In genomic region chr2:109406591-109407079, GRCm38 (mm10) we compare ENCODE assay signal across 25 mouse cellular contexts.
DNase-seq lines count a peak whose midpoint lies in the region; ATAC-seq lines count a peak whose summit lies in the region.
"Had no signal": no experiment of that assay in that cellular context is flagged by ENCODE, and none has a peak within 500 bp of the region (broad histone marks: within the 10 kb centered on the region; RNA-seq: fewer than 3 reads in every experiment).

No protein-coding gene starts in this region.

- H3K27me3 ChIP-seq in midbrain, embryonic 16.5 days (ENCODE audit: control insufficient read depth, insufficient read depth, low read depth, low read length) = no peaks in the 10 kb centered on the region
- H3K27me3 ChIP-seq: embryonic facial prominence, embryonic 15.5 days; heart, embryonic 13.5 days; hindbrain, embryonic 12.5 days; liver, embryonic 15.5 days; midbrain, embryonic 15.5 days had no signal

- H3K9ac ChIP-seq in midbrain, embryonic 16.5 days (ENCODE audit: low read depth, low read length) = no peak overlapping the region
- H3K9ac ChIP-seq: embryonic facial prominence, embryonic 15.5 days; heart, embryonic 13.5 days; hindbrain, embryonic 12.5 days; liver, embryonic 15.5 days; midbrain, embryonic 15.5 days had no signal

- no peaks in the 10 kb centered on the region for H3K9me3 ChIP-seq in midbrain, embryonic 16.5 days (replicated peaks; ENCODE audit: control insufficient read depth, low read length, poor library complexity, severe bottlenecking)
- H3K9me3 ChIP-seq: embryonic facial prominence, embryonic 15.5 days; hindbrain, embryonic 12.5 days; liver, embryonic 15.5 days; midbrain, embryonic 15.5 days had no signal

- no peak for ATAC-seq in midbrain, embryonic 16.5 days
- ATAC-seq: CD4-positive, CD25-positive, alpha-beta regulatory T cell, adult 4 months; forebrain, embryonic 16.5 days; midbrain, embryonic 15.5 days had no signal

- no peak overlapping the region for H3K27ac ChIP-seq in midbrain, embryonic 16.5 days (ENCODE audit: low read length)
- H3K27ac ChIP-seq: embryonic facial prominence, embryonic 15.5 days; heart, adult 2 months; heart, embryonic 13.5 days; hindbrain, embryonic 12.5 days; liver, embryonic 15.5 days; midbrain, embryonic 15.5 days; stomach, postnatal 0 days had no signal

- no peaks in the 10 kb centered on the region for H3K4me1 ChIP-seq in midbrain, embryonic 16.5 days (ENCODE audit: control insufficient read depth, insufficient read depth, low read length)
- H3K4me1 ChIP-seq: embryonic facial prominence, embryonic 15.5 days; heart, embryonic 13.5 days; hindbrain, embryonic 12.5 days; liver, embryonic 15.5 days; midbrain, embryonic 15.5 days had no signal

- DNase-seq in heart, adult 11 months = peak; percentile 62
- no peak for DNase-seq in heart, postnatal 36 days
- DNase-seq in 3134 (ENCODE audit: extremely low read depth, insufficient read length, low spot score) = peak; percentile 71
- peak; percentile 94 for DNase-seq in 3T3-L1 (ENCODE audit: low read depth, low spot score)
- peak; percentile 52 for DNase-seq in forelimb bud, embryonic 11.5 days (ENCODE audit: low read depth, low spot score)
- no peak for DNase-seq in right cerebral cortex, postnatal 36 days (ENCODE audit: low spot score in 2 of 2)
- DNase-seq: adrenal gland, adult 2 months; cerebellum, adult 18-20 months; cerebellum, postnatal 14 days; heart, adult 2 months; heart, postnatal 14 days; kidney, adult 11 months; kidney, postnatal 36 days; layer of hippocampus, postnatal 36 days; lung, postnatal 4 days; thymus, adult 2 months had no signal

- H3K36me3 ChIP-seq in midbrain, embryonic 16.5 days (ENCODE audit: control insufficient read depth, insufficient read depth, low read length) = no peaks in the 10 kb centered on the region
- H3K36me3 ChIP-seq: embryonic facial prominence, embryonic 15.5 days; heart, embryonic 13.5 days; hindbrain, embryonic 12.5 days; liver, embryonic 15.5 days; midbrain, embryonic 15.5 days had no signal

- intact Hi-C loops in heart, postnatal 36 days (cut with DNase I) = no loop called here

- H3K4me3 ChIP-seq in midbrain, embryonic 16.5 days (ENCODE audit: low read depth, low read length) = no peak overlapping the region
- H3K4me3 ChIP-seq: embryonic facial prominence, embryonic 15.5 days; heart, adult 2 months; heart, embryonic 13.5 days; hindbrain, embryonic 12.5 days; liver, embryonic 15.5 days; midbrain, embryonic 15.5 days had no signal

- H3K4me2 ChIP-seq in midbrain, embryonic 16.5 days (ENCODE audit: low read length) = no peak overlapping the region
- H3K4me2 ChIP-seq: embryonic facial prominence, embryonic 15.5 days; heart, embryonic 13.5 days; hindbrain, embryonic 12.5 days; liver, embryonic 15.5 days; midbrain, embryonic 15.5 days had no signal

- 79% methylated on average over 7 of the region's 7 CpGs for WGBS in midbrain, embryonic 16.5 days

Comparison
In these comparisons a context has a peak if more than half of its experiments do, and no peak if none do; other contexts are left out.
1. DNase-seq: peak in heart, adult 11 months (single experiment), 3134 (single experiment), 3T3-L1 (single experiment) and forelimb bud, embryonic 11.5 days (single experiment); none in heart, postnatal 36 days (0 of 2) and right cerebral cortex, postnatal 36 days (0 of 2).